Mouse (Mus musculus) liver, adult 2 months (tissue): Measurements from ENCODE around the gene Atg10. TPM values are rescaled to one million over a fixed set of nuclear protein-coding genes. Genes with fewer than 3 reads are reported as not detected.
A peak's percentile ranks its signal among the peaks of the same experiment; 100 is the strongest.
"Not testable (repeated sequence)": the region's sequence is repeated elsewhere in the genome, so short reads cannot be mapped to it uniquely, and the experiment has no call there.

Experiments used
- DNase-seq: peaks from one replicate; pipeline ENCODE4 v3.0.0-alpha.2; 2011; ENCODE audit warnings: low read depth, low spot score; ENCODE audit errors: extremely low read depth
- H3K27ac ChIP-seq: fragments of 200-500 bp; replicated peaks from 2 replicates; pipeline ENCODE4 v1.5.1; 2012; ENCODE audit warnings: low read depth, mild to moderate bottlenecking, control low read depth, inconsistent platforms, low read length; ENCODE audit not compliant: insufficient read depth
- H3K27me3 ChIP-seq: fragments of 200-500 bp; 2 replicates; pipeline ENCODE4 v1.6.1; 2012; ENCODE audit warnings: mild to moderate bottlenecking, moderate library complexity, low read length, inconsistent platforms; ENCODE audit not compliant: control insufficient read depth, insufficient read depth
- H3K36me3 ChIP-seq: fragments of 200-500 bp; 2 replicates; pipeline ENCODE4 v1.6.1; 2012; ENCODE audit warnings: low read length, inconsistent platforms; ENCODE audit not compliant: control insufficient read depth, insufficient read depth
- H3K4me1 ChIP-seq: fragments of 200-500 bp; 2 replicates; pipeline ENCODE4 v1.6.1; 2011; ENCODE audit warnings: low read length; ENCODE audit not compliant: control insufficient read depth, insufficient read depth
- H3K4me3 ChIP-seq: fragments of 200-500 bp; 2 replicates; pipeline ENCODE4 v1.5.1; 2011; ENCODE audit warnings: low read depth, mild to moderate bottlenecking, control low read depth, low read length, moderate library complexity; ENCODE audit not compliant: insufficient read depth
- H3K79me2 ChIP-seq: fragments of 200-500 bp; 2 replicates; pipeline ENCODE4 v1.6.1; 2012; ENCODE audit warnings: inconsistent platforms, mild to moderate bottlenecking, low read length, moderate library complexity; ENCODE audit not compliant: control insufficient read depth, insufficient read depth
- H3K9ac ChIP-seq: fragments of 200-500 bp; 2 replicates; pipeline ENCODE4 v1.6.1; 2012; ENCODE audit warnings: low read depth, mild to moderate bottlenecking, control low read depth, inconsistent platforms, low read length
- CTCF ChIP-seq: fragments of 200-500 bp; IDR thresholded peaks from 2 replicates; pipeline ENCODE4 v1.5.1; 2011; ENCODE audit warnings: low read depth, low read length, control low read depth
- POLR2A ChIP-seq: fragments of 200-500 bp; IDR thresholded peaks from 2 replicates; pipeline ENCODE4 v1.6.1; 2011; ENCODE audit warnings: low read length, control low read depth; ENCODE audit not compliant: insufficient read depth; ENCODE audit errors: extremely low read depth
- WGBS: fragments of 180-500 bp; shearing (Covaris S2); methylation state at CpG from one replicate; pipeline ENCODE4 v1.1.7; 2018; 5-methylcytosine and 5-hydroxymethylcytosine counted together
- polyA plus RNA-seq: library from polyadenylated mRNA; depleted of rRNA; stranded (reverse); fragments of >200 nt; gene quantifications from 2 replicates; pipeline ENCODE4 v1.2.3, GENCODE M21; 2012
- total RNA-seq: library from RNA; depleted of rRNA; stranded (reverse); fragments of >200 nt; gene quantifications from 2 replicates; pipeline ENCODE4 v1.2.3, GENCODE M21; 2014

Atg10 gene
- total and polyA plus RNA-seq, 2 experiments, result 0.94 to 5.3 TPM

DNA sequence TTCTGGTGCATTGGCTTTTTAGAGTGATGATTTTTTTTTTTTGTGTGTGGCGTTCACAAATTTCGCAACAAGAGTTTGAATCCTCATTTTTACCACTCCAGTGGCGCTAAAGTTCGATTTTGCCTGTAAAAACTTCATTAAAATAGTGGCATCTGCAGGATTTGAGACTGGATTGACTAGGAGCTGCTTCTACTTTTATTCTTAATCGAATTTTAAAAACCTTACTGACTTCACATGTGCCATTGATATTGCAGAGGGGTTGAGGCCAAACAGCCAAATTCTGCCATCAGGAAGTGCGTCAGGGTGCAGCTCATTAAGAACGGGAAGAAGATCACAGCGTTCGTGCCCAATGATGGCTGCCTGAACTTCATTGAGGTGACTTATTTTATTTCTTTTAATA lies 299.7 kb downstream of the Atg10 start:
- no peaks in the 10 kb centered on the region for H3K79me2 ChIP-seq
- TF ChIP-seq CTCF (no peak), POLR2A (no peak)
- no peaks in the 10 kb centered on the region for H3K4me1 ChIP-seq
- WGBS, result 40% methylated on average over 9 of the region's 9 CpGs
- peaks cover 19% of the 10 kb centered on the region for H3K36me3 ChIP-seq
- no peak overlapping the region for H3K4me3 ChIP-seq
- H3K27me3 ChIP-seq, result no peaks in the 10 kb centered on the region
- no peak overlapping the region for H3K9ac ChIP-seq
- no peak overlapping the region for H3K27ac ChIP-seq
- DNase-seq, result peak; percentile 10

DNA sequence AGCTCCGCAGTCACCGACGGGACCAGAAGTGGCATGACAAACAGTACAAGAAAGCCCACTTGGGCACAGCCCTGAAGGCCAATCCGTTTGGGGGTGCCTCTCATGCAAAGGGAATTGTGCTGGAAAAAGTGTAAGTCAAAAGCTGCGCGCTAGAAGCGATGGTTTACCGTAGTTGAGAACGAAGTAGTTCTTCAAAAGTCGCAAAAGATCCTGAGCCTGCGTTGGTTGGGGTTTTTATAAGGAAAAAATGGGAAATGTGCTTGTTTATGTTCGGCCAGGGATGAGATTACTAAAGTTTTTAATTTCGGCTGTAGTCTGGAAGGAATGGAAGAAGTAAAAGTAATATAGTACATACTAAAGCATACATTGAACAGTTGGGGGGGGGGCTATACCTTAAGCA lies 300.2 kb downstream of the Atg10 start:
- H3K79me2 ChIP-seq, DNase-seq, H3K27me3 ChIP-seq, H3K4me1 ChIP-seq: not testable (repeated sequence)
- peak overlapping the region; percentile 77 for H3K27ac ChIP-seq
- peak overlapping the region; percentile 91 for H3K9ac ChIP-seq
- WGBS, result 0% methylated on average over 13 of the region's 13 CpGs
- H3K4me3 ChIP-seq, result peak overlapping the region; percentile 85
- H3K36me3 ChIP-seq, result peaks cover 17% of the 10 kb centered on the region

DNA sequence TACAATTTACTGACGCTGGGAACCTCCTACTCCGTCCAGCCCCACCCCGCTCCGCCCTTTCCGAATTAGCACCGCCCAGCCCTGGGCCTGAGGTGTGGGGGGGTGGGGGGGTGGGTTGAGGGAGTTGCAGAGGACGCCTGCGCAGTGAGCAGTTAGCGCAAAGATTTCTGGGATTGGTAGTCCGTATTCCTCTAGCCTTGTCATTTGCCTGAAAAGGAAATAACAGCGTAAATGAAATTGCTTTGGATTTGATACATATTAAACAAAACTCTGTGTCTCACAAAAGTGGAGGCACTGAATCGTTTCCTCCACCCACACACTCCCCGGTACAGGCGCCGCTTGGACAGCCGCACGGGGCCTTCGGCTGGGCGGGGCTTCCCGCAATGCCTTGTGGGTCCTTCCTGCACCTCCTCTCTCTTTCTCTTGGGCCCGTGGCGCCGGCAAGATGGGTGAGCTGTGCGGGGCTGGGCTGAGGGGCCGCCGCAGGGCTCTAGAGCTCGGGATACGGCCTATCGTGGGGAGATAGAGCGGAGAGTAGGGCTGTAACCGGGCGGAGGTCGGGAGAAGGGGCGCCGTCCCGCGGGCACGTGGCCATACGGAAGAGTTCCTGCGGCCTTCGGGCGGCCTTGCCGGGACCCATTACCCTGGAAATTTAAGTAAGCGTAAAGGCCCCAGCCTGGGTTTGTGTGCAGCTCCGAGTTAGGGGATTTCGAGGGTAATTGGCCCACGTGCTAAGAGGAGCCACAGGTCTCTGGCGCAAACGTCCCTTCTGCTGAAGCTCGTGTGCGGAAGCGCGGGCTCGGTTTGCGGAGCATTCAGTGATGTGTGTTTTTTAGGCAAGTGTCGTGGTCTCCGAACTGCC lies 300.8 kb downstream of the Atg10 start, which contains the start of gene Rps23:
Rps23 (plus strand) TSS at position 208 of the 862 bp plus-strand sequence.
- H3K9ac ChIP-seq, result peak within 1 kb of the TSS; percentile 91
- TF ChIP-seq CTCF, result no peak
- TF ChIP-seq POLR2A, result peak; percentile 88
- peak within 1 kb of the TSS; percentile 77 for H3K27ac ChIP-seq
- peaks cover 17% of the 10 kb centered on the region for H3K36me3 ChIP-seq
- DNase-seq, result peak; percentile 85
- no peaks in the 10 kb centered on the region for H3K27me3 ChIP-seq
- H3K4me1 ChIP-seq, result no peaks in the 10 kb centered on the region
- H3K79me2 ChIP-seq, result no peaks in the 10 kb centered on the region
- under 1% methylated on average over 57 of the region's 57 CpGs for WGBS
- H3K4me3 ChIP-seq, result peak within 1 kb of the TSS; percentile 85

DNA sequence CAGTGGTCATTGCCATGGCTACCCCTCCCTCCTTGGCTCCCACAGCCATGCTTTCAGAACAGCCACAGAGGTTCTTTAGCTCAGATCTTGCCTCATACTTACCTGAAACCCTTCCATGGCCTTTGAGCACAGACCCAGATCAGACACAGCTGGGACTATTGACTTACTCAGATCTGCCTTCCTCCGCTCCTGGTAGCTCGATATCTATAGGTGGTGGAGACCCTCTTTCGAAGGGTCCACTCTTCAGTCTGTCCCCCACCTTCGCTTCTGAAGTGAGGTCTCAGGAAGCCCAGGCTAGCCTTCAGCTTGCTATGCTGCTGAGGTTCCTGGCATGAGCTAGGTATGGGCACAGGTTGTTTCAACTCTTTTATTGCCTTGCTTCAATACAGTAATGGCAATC lies 309.0 kb downstream of the Atg10 start:
- no peak for DNase-seq
- Histone ChIP-seq H3K4me1 (no peaks in the 10 kb centered on the region), H3K9ac (no peak overlapping the region), H3K27ac (no peak overlapping the region), H3K27me3 (no peaks in the 10 kb centered on the region), H3K36me3 (no peaks in the 10 kb centered on the region), H3K4me3 (no peak overlapping the region), H3K79me2 (no peaks in the 10 kb centered on the region)
- TF ChIP-seq CTCF (no peak), POLR2A (no peak)
- WGBS, result 86% methylated on average over 4 of the region's 4 CpGs

DNA sequence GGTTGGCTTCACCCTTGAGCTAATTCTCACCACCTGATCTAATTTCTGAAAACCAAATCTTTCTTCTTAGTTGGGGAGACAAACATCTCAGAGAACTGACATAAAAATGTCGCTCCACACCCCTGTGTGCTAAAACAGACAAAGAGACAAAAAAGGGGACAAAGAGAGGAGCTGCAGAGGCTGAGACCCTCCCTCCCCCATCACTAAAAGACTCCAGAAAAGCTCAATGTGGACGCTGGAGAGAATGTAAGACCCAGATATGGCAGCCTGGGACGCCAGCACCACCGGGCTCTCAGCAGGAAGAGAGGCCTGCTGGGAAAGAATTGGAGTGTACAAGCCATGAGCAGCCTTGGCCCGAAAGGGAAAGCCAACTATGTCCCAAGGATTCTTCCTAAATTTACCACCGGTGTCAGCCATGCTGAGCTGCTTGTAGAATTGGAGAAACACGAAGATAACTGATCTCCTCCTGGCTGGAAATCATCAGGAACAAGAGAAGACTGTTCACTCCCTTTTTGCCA lies 310.0 kb downstream of the Atg10 start:
- H3K4me1 ChIP-seq, result no peaks in the 10 kb centered on the region
- 74% methylated on average over 7 of the region's 7 CpGs for WGBS

More for the DNA sequence above, 310.0 kb downstream of the Atg10 start:
- no peak for DNase-seq
- Histone ChIP-seq H3K9ac (no peak overlapping the region), H3K79me2 (no peaks in the 10 kb centered on the region), H3K4me3 (no peak overlapping the region), H3K27ac (no peak overlapping the region), H3K36me3 (no peaks in the 10 kb centered on the region), H3K27me3 (no peaks in the 10 kb centered on the region)
- no peak for TF ChIP-seq CTCF
- no peak for TF ChIP-seq POLR2A
